Mouse (Mus musculus): ENCODE measurements around the gene Psip1.

DNA sequence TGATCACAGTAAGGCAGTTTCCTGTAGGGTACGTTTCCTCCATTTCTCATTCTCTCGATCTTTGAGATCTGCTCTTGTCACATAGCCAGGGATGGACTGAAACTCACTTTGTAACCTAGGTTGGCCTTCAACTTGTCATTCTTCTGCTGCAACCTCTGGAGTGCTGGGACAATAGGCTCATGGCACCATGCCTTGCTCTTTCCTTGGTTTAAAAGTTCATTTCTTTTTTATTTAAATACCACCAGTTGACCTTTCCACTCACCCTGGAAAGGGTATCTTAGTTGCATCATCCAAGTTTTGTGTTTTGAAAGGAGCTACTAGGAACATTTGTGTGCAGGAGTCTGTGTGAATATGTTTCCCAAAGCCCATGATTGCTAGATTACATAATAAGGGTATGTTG is 32.9 kb upstream of the Psip1 start:
- no peak for TF ChIP-seq CTCF (IDR thresholded peaks at IDR 0.05; ENCODE audit: extremely low read depth, insufficient read depth, insufficient read length, insufficient replicate concordance)
- TF ChIP-seq POLR2A (IDR thresholded peaks at IDR 0.05; ENCODE audit: low read depth, low read length) = no peak

Data from spleen, adult 2 months (tissue).